Comparison of ENCODE assay signal across 15 mouse cellular contexts in the genomic region with DNA sequence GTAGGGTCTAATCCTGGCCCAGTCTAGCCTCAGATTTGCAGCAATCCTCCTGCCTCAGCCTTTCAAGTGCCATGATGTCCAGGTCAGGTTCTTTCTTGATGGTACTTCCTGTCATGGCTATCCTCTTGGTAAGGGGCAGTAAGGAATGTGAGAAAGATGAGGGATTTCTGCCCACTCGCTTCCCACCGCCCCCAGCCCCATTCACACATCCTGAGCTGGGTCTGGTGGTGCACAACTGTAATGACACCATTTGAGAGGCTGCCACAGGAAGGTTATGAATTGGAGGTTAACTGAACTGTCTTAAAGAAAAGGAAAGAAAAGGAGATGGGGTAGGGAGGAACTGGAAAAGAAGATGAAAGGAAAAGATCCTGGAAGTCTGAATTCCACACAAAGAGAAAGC. TPM values are rescaled to one million over a fixed set of nuclear protein-coding genes. Genes with fewer than 3 reads are reported as not detected.
DNase-seq lines count a peak whose midpoint lies in the region; ATAC-seq and TF ChIP-seq lines count a peak whose summit lies in the region.
"Had no signal": no experiment of that assay in that cellular context is flagged by ENCODE, and none has a peak within 500 bp of the region (broad histone marks: within the 10 kb centered on the region; RNA-seq: fewer than 3 reads in every experiment).

No protein-coding gene starts in this region.

- no peaks in the 10 kb centered on the region for H3K36me3 ChIP-seq in kidney, adult 2 months (ENCODE audit: control insufficient read depth, insufficient read depth, low read length)
- peaks cover 3% of the 10 kb centered on the region for H3K36me3 ChIP-seq in thymus, adult 2 months (ENCODE audit: control insufficient read depth, insufficient read depth, low read length)
- no peaks in the 10 kb centered on the region for H3K36me3 ChIP-seq in embryonic facial prominence, embryonic 15.5 days
- H3K36me3 ChIP-seq: forebrain, embryonic 12.5 days; hindbrain, embryonic 13.5 days; neural tube, embryonic 13.5 days had no signal

- no peak overlapping the region for H3K9ac ChIP-seq in embryonic facial prominence, embryonic 15.5 days
- H3K9ac ChIP-seq: forebrain, embryonic 12.5 days; hindbrain, embryonic 13.5 days; neural tube, embryonic 13.5 days had no signal

- no peak for ATAC-seq in embryonic facial prominence, embryonic 15.5 days (ENCODE audit: insufficient number of reproducible peaks, low FRiP score, low TSS enrichment, low read depth)
- ATAC-seq: intestine, embryonic 16.5 days had no signal

- 93% methylated on average over 2 of the region's 2 CpGs for WGBS in kidney, adult 2 months
- WGBS in thymus, adult 2 months = 96% methylated on average over 2 of the region's 2 CpGs
- WGBS in embryonic facial prominence, embryonic 15.5 days = 89% methylated on average over 2 of the region's 2 CpGs

- no peak overlapping the region for H3K4me2 ChIP-seq in embryonic facial prominence, embryonic 15.5 days (replicated peaks)
- H3K4me2 ChIP-seq: forebrain, embryonic 12.5 days; hindbrain, embryonic 13.5 days; liver, embryonic 11.5 days; neural tube, embryonic 13.5 days had no signal

- no peaks in the 10 kb centered on the region for H3K27me3 ChIP-seq in kidney, adult 2 months (replicated peaks; ENCODE audit: control insufficient read depth, insufficient read depth, low read length)
- H3K27me3 ChIP-seq in thymus, adult 2 months (ENCODE audit: control insufficient read depth, insufficient read depth, low read length) = no peaks in the 10 kb centered on the region
- no peaks in the 10 kb centered on the region for H3K27me3 ChIP-seq in embryonic facial prominence, embryonic 15.5 days
- H3K27me3 ChIP-seq: forebrain, embryonic 12.5 days; hindbrain, embryonic 13.5 days; neural tube, embryonic 13.5 days; Patski had no signal

- no peak overlapping the region for H3K4me3 ChIP-seq in kidney, adult 2 months (ENCODE audit: insufficient read depth, low read depth, low read length)
- H3K4me3 ChIP-seq in thymus, adult 2 months (ENCODE audit: control insufficient read depth, insufficient read depth, low read length) = no peak overlapping the region
- no peak overlapping the region for H3K4me3 ChIP-seq in embryonic facial prominence, embryonic 15.5 days (replicated peaks)
- H3K4me3 ChIP-seq: forebrain, embryonic 12.5 days; hindbrain, embryonic 13.5 days; neural tube, embryonic 13.5 days had no signal

- H3K27ac ChIP-seq in kidney, adult 2 months (ENCODE audit: insufficient read depth, low read depth, low read length) = peak overlapping the region; percentile 34; the same call in 1 of the 2 replicates
- H3K27ac ChIP-seq in thymus, adult 2 months (ENCODE audit: control insufficient read depth, insufficient read depth, low read length) = peak overlapping the region; percentile 76
- H3K27ac ChIP-seq in embryonic facial prominence, embryonic 15.5 days (replicated peaks) = 0 out of 2 replicates have a peak overlapping the region, but pooled peaks have one; percentile 1
- H3K27ac ChIP-seq: forebrain, embryonic 12.5 days; hindbrain, embryonic 13.5 days; neural tube, embryonic 13.5 days had no signal

- no peaks in the 10 kb centered on the region for H3K4me1 ChIP-seq in kidney, adult 2 months (ENCODE audit: control insufficient read depth, insufficient read depth, low read length)
- peaks cover 80% of the 10 kb centered on the region for H3K4me1 ChIP-seq in thymus, adult 2 months (replicated peaks; ENCODE audit: control insufficient read depth, insufficient read depth, low read length)
- H3K4me1 ChIP-seq in embryonic facial prominence, embryonic 15.5 days = peaks cover 26% of the 10 kb centered on the region

- H3K9me3 ChIP-seq in embryonic facial prominence, embryonic 15.5 days (replicated peaks) = no peaks in the 10 kb centered on the region
- H3K9me3 ChIP-seq: forebrain, embryonic 12.5 days; hindbrain, embryonic 13.5 days; neural tube, embryonic 13.5 days had no signal

- no peak for TF ChIP-seq CTCF in kidney, adult 2 months (conservative IDR thresholded peaks at IDR 0.05; ENCODE audit: insufficient read depth, insufficient read length, low read depth, low read length)
- TF ChIP-seq CTCF in thymus, adult 2 months (IDR thresholded peaks at IDR 0.05; ENCODE audit: borderline replicate concordance, control insufficient read depth, extremely low read depth, insufficient read depth, low read length, poor library complexity) = no peak

- no peak for DNase-seq in kidney, adult 2 months
- no peak for DNase-seq in kidney, postnatal 4 days
- no peak for DNase-seq in thymus, adult 2 months
- DNase-seq in thymus, postnatal 36 days = no peak
- DNase-seq in MN1 (ENCODE audit: low spot score) = no peak
- DNase-seq in gastrocnemius, postnatal 10 days = no peak
- DNase-seq: cerebellum, adult 11-12 months; left cerebral cortex, postnatal 4 days had no signal

- TF ChIP-seq POLR2A in kidney, adult 2 months (IDR thresholded peaks at IDR 0.05; ENCODE audit: low read depth, low read length) = no peak
- no peak for TF ChIP-seq POLR2A in thymus, adult 2 months (IDR thresholded peaks at IDR 0.05; ENCODE audit: control insufficient read depth, extremely low read depth, insufficient read depth, low read length, poor library complexity)

RNA-seq across cellular contexts. Expression of a gene that starts 52.6 kb away (rescaled TPM):
- 33.0 and 37.2 TPM in 2 replicates for polyA plus RNA-seq in kidney, adult 2 months (2012; rRNA removed)
- 13.2 and 13.7 TPM in 2 replicates for polyA plus RNA-seq in thymus, adult 2 months (2012; rRNA removed)
- 11.7 and 11.9 TPM in 2 replicates for polyA plus RNA-seq in embryonic facial prominence, embryonic 15.5 days (2015; fragmentation: Nextera tagmentation; extraction: Ambion mirVana)
- 10 to 100 TPM; 22.1 to 24.1 TPM for total RNA-seq in gastrocnemius, postnatal 10 days (2021)

Comparison
In these comparisons a context has a peak if more than half of its experiments do, and no peak if none do; other contexts are left out.
1. H3K27ac ChIP-seq: peak in every context shown above with its lines; median percentile 76 in thymus, adult 2 months; 34 in kidney, adult 2 months; 1 in embryonic facial prominence, embryonic 15.5 days.